Comparison of ENCODE assay signal across 31 mouse cellular contexts in genomic region chr19:17382807-17383397, GRCm38 (mm10). TPM values are rescaled to one million over a fixed set of nuclear protein-coding genes. Genes with fewer than 3 reads are reported as not detected.
DNase-seq lines count a peak whose midpoint lies in the region; ATAC-seq lines count a peak whose summit lies in the region.
"Had no signal": no experiment of that assay in that cellular context is flagged by ENCODE, and none has a peak within 500 bp of the region (broad histone marks: within the 10 kb centered on the region; RNA-seq: fewer than 3 reads in every experiment).

No protein-coding gene starts in this region.

- peaks cover 37% of the 10 kb centered on the region for H3K4me1 ChIP-seq in megakaryocyte, embryonic 14.5 days
- H3K4me1 ChIP-seq in forebrain, embryonic 15.5 days: no peaks in the 10 kb centered on the region
- H3K4me1 ChIP-seq in forebrain, embryonic 12.5 days: peaks cover 6% of the 10 kb centered on the region; the same call in 1 of the 2 replicates
- H3K4me1 ChIP-seq: neural tube, embryonic 12.5 days had no signal

- peak; percentile 13 to 18 for DNase-seq in left cerebral cortex, adult 18-20 months (ENCODE audit: low spot score in 2 of 2)
- DNase-seq in left cerebral cortex, postnatal 4 days: no peak
- peak; percentile 10 for DNase-seq in right cerebral cortex, postnatal 25 days
- DNase-seq in right cerebral cortex, postnatal 4 days: no peak
- DNase-seq: adrenal gland, postnatal 14 days; cerebellum, adult 11-12 months; cerebellum, adult 9-11 months; gastrocnemius, postnatal 25 days; heart, adult 2 months; heart, postnatal 10 days; kidney, adult 2 months; kidney, postnatal 36 days; lung, adult 18-20 months; lung, postnatal 10 days; thymus, adult 2 months; thymus, postnatal 36 days had no signal

- peak overlapping the region; percentile 43 for H3K4me3 ChIP-seq in megakaryocyte, embryonic 14.5 days (replicated peaks)
- H3K4me3 ChIP-seq in forebrain, embryonic 15.5 days: no peak overlapping the region
- no peak overlapping the region for H3K4me3 ChIP-seq in forebrain, embryonic 12.5 days (replicated peaks)
- H3K4me3 ChIP-seq: erythroblast, embryonic 14.5 days; heart, adult 2 months; heart, embryonic 13.5 days; layer of hippocampus, adult 2 months; liver, embryonic 12.5 days; myocyte; neural tube, embryonic 12.5 days had no signal

- no peaks in the 10 kb centered on the region for H3K9me3 ChIP-seq in megakaryocyte, embryonic 14.5 days
- H3K9me3 ChIP-seq in forebrain, embryonic 15.5 days: no peaks in the 10 kb centered on the region
- H3K9me3 ChIP-seq in forebrain, embryonic 12.5 days: no peaks in the 10 kb centered on the region
- H3K9me3 ChIP-seq: heart, embryonic 13.5 days; liver, embryonic 12.5 days; neural tube, embryonic 12.5 days had no signal

- intact Hi-C loops in left cerebral cortex, postnatal 4 days (cut with DNase I): no loop called here

- H3K36me3 ChIP-seq in megakaryocyte, embryonic 14.5 days (replicated peaks; ENCODE audit: low read length): no peaks in the 10 kb centered on the region
- H3K36me3 ChIP-seq in forebrain, embryonic 15.5 days: no peaks in the 10 kb centered on the region
- no peaks in the 10 kb centered on the region for H3K36me3 ChIP-seq in forebrain, embryonic 12.5 days (replicated peaks)
- H3K36me3 ChIP-seq: heart, embryonic 13.5 days; liver, embryonic 12.5 days; neural tube, embryonic 12.5 days had no signal

- no peaks in the 10 kb centered on the region for H3K27me3 ChIP-seq in megakaryocyte, embryonic 14.5 days (replicated peaks)
- no peaks in the 10 kb centered on the region for H3K27me3 ChIP-seq in forebrain, embryonic 15.5 days
- H3K27me3 ChIP-seq in forebrain, embryonic 12.5 days: no peaks in the 10 kb centered on the region
- H3K27me3 ChIP-seq: heart, embryonic 13.5 days; liver, embryonic 12.5 days; neural tube, embryonic 12.5 days had no signal

- no peak for ATAC-seq in forebrain, embryonic 15.5 days (replicated peaks)
- no peak for ATAC-seq in forebrain, embryonic 12.5 days (ENCODE audit: low FRiP score)
- ATAC-seq: CD4-positive, CD25-positive, alpha-beta regulatory T cell, adult 4 months; inflammation-experienced regulatory T-cells, adult 6 months; liver, embryonic 12.5 days; midbrain, embryonic 16.5 days had no signal

- H3K4me2 ChIP-seq in forebrain, embryonic 15.5 days (replicated peaks): no peak overlapping the region
- no peak overlapping the region for H3K4me2 ChIP-seq in forebrain, embryonic 12.5 days
- H3K4me2 ChIP-seq: heart, embryonic 13.5 days; hindbrain, embryonic 14.5 days; liver, embryonic 12.5 days; midbrain, embryonic 11.5 days; neural tube, embryonic 12.5 days had no signal

- WGBS in forebrain, embryonic 15.5 days: 84% methylated on average over 6 of the region's 6 CpGs
- 86% methylated on average over 6 of the region's 6 CpGs for WGBS in forebrain, embryonic 12.5 days

- no peak overlapping the region for H3K9ac ChIP-seq in forebrain, embryonic 15.5 days (replicated peaks)
- H3K9ac ChIP-seq in forebrain, embryonic 12.5 days: no peak overlapping the region
- H3K9ac ChIP-seq: heart, embryonic 13.5 days; hindbrain, embryonic 14.5 days; liver, embryonic 12.5 days; neural tube, embryonic 12.5 days had no signal

- no peak overlapping the region for H3K27ac ChIP-seq in forebrain, embryonic 15.5 days (replicated peaks)
- no peak overlapping the region for H3K27ac ChIP-seq in forebrain, embryonic 12.5 days
- H3K27ac ChIP-seq: heart, adult 2 months; heart, embryonic 13.5 days; hindbrain, embryonic 14.5 days; layer of hippocampus, adult 2 months; liver, embryonic 12.5 days; macrophage; neural tube, embryonic 12.5 days had no signal

RNA-seq across cellular contexts. Expression of gene Gcnt1, which starts 10.3 kb away (rescaled TPM):
- total RNA-seq in left cerebral cortex, adult 18-20 months (2021): 1 to 10 TPM; 2.6 to 3.1 TPM
- total RNA-seq in left cerebral cortex, postnatal 4 days (2021): 1 to 10 TPM; 1.1 to 1.2 TPM
- 0.73 TPM in 1 of 2 replicates, not detected in the other for polyA plus RNA-seq in megakaryocyte, embryonic 14.5 days (2012; ENCODE audit: insufficient read depth, low replicate concordance)
- polyA plus RNA-seq in forebrain, embryonic 15.5 days (2015; fragmentation: Nextera tagmentation; extraction: Ambion mirVana): 0.49 and 0.79 TPM in 2 replicates
- polyA plus RNA-seq in forebrain, embryonic 12.5 days (2016; fragmentation: Nextera tagmentation; extraction: Ambion mirVana): 2.1 and 2.3 TPM in 2 replicates

RNA-seq across cellular contexts. Expression of gene Rfk, which starts 10.9 kb away (rescaled TPM):
- total RNA-seq in left cerebral cortex, adult 18-20 months (2021): 10 to 100 TPM; 61.8 to 67.4 TPM
- 10 to 100 TPM; 42.9 to 43.7 TPM for total RNA-seq in left cerebral cortex, postnatal 4 days (2021)
- 15.5 and 50.4 TPM in 2 replicates for polyA plus RNA-seq in megakaryocyte, embryonic 14.5 days (2012; ENCODE audit: insufficient read depth, low replicate concordance)
- polyA plus RNA-seq in forebrain, embryonic 15.5 days (2015; fragmentation: Nextera tagmentation; extraction: Ambion mirVana): 75.1 and 77.5 TPM in 2 replicates
- 95.0 and 95.1 TPM in 2 replicates for polyA plus RNA-seq in forebrain, embryonic 12.5 days (2016; fragmentation: Nextera tagmentation; extraction: Ambion mirVana)

Comparison
In these comparisons a context has a peak if more than half of its experiments do, and no peak if none do; other contexts are left out.
1. DNase-seq: peak in left cerebral cortex, adult 18-20 months (2 of 2) and right cerebral cortex, postnatal 25 days (single experiment); none in left cerebral cortex, postnatal 4 days (single experiment) and right cerebral cortex, postnatal 4 days (single experiment).